In genomic region chr11:115775821-115776665, GRCm38 (mm10) we compare ENCODE assay signal across 8 mouse cellular contexts. TPM values are rescaled to one million over a fixed set of nuclear protein-coding genes. Genes with fewer than 3 reads are reported as not detected.
DNase-seq lines count a peak whose midpoint lies in the region; ATAC-seq lines count a peak whose summit lies in the region.

No protein-coding gene starts in this region.

- peak; percentile 32 to 67 for DNase-seq in lung, adult 18-20 months
- DNase-seq in lung, postnatal 25 days (ENCODE audit: low spot score) = no peak
- peak; percentile 83 for DNase-seq in adrenal gland, postnatal 10 days
- DNase-seq in gastrocnemius, adult 8-10 months (ENCODE audit: low spot score in 2 of 2) = peak; percentile 59 to 73
- no peak for DNase-seq in midbrain, embryonic 14.5 days
- DNase-seq in urinary bladder, postnatal 36 days (ENCODE audit: low spot score in 2 of 2) = no peak
- DNase-seq in right cerebral cortex, adult 18-20 months = no peak

- H3K9ac ChIP-seq in hindbrain, embryonic 16.5 days (ENCODE audit: low read depth, low read length) = peak overlapping the region; percentile 27
- H3K9ac ChIP-seq in midbrain, embryonic 14.5 days (replicated peaks; ENCODE audit: low read length) = 0 out of 2 replicates have a peak overlapping the region, but pooled peaks have one; percentile 23

- no peaks in the 10 kb centered on the region for H3K36me3 ChIP-seq in hindbrain, embryonic 16.5 days (ENCODE audit: control insufficient read depth, insufficient read depth, low read length)
- 0 out of 2 replicates have a peak, but pooled peaks cover 5% of the 10 kb centered on the region for H3K36me3 ChIP-seq in midbrain, embryonic 14.5 days (ENCODE audit: control insufficient read depth, insufficient read depth, low read length)

- ATAC-seq in hindbrain, embryonic 16.5 days = no peak
- ATAC-seq in midbrain, embryonic 14.5 days (ENCODE audit: low FRiP score, low TSS enrichment) = no peak

- H3K9me3 ChIP-seq in hindbrain, embryonic 16.5 days (ENCODE audit: control insufficient read depth, low read length) = no peaks in the 10 kb centered on the region
- no peaks in the 10 kb centered on the region for H3K9me3 ChIP-seq in midbrain, embryonic 14.5 days (ENCODE audit: control insufficient read depth, low read length)

- WGBS in hindbrain, embryonic 16.5 days = 38% methylated on average over 18 of the region's 18 CpGs
- 35% methylated on average over 18 of the region's 18 CpGs for WGBS in midbrain, embryonic 14.5 days

- peak overlapping the region; percentile 12; the same call in 1 of the 2 replicates for H3K4me2 ChIP-seq in hindbrain, embryonic 16.5 days (ENCODE audit: low read length)
- H3K4me2 ChIP-seq in midbrain, embryonic 14.5 days (ENCODE audit: low read length) = no peak overlapping the region

- H3K27ac ChIP-seq in hindbrain, embryonic 16.5 days (ENCODE audit: low read depth, low read length) = peak overlapping the region; percentile 44
- H3K27ac ChIP-seq in midbrain, embryonic 14.5 days (replicated peaks; ENCODE audit: low read depth, low read length) = no peak overlapping the region

- H3K4me1 ChIP-seq in hindbrain, embryonic 16.5 days (ENCODE audit: control insufficient read depth, insufficient read depth, low read depth, low read length) = peaks cover 38% of the 10 kb centered on the region
- peaks cover 38% of the 10 kb centered on the region for H3K4me1 ChIP-seq in midbrain, embryonic 14.5 days (ENCODE audit: control insufficient read depth, insufficient read depth, low read length)

- peak overlapping the region; percentile 4; the same call in 1 of the 2 replicates for H3K4me3 ChIP-seq in hindbrain, embryonic 16.5 days (ENCODE audit: low read length)
- no peak overlapping the region for H3K4me3 ChIP-seq in midbrain, embryonic 14.5 days (replicated peaks; ENCODE audit: low read depth, low read length)

- H3K27me3 ChIP-seq in hindbrain, embryonic 16.5 days (replicated peaks; ENCODE audit: control insufficient read depth, insufficient read depth, low read length) = no peaks in the 10 kb centered on the region
- no peaks in the 10 kb centered on the region for H3K27me3 ChIP-seq in midbrain, embryonic 14.5 days (ENCODE audit: control insufficient read depth, insufficient read depth, low read length)

RNA-seq across cellular contexts. Expression of gene Tmem94, which starts 10.8 kb away (rescaled TPM):
- 10 to 100 TPM; 62.0 to 79.6 TPM for total RNA-seq in adrenal gland, postnatal 10 days (2021)
- 100 to 1,000 TPM in 3 of 4 experiments, 10 to 100 TPM in 1; 90.5 to 118 (median 104) TPM for total RNA-seq in gastrocnemius, adult 8-10 months (2022)
- polyA plus RNA-seq in hindbrain, embryonic 16.5 days (2015; fragmentation: Nextera tagmentation; extraction: Ambion mirVana) = 22.0 and 29.0 TPM in 2 replicates
- 15.2 and 20.9 TPM in 2 replicates for polyA plus RNA-seq in midbrain, embryonic 14.5 days (2014; fragmentation: Nextera tagmentation; extraction: Ambion mirVana)

RNA-seq across cellular contexts. Expression of gene Caskin2, which starts 37.4 kb away (rescaled TPM):
- 10 to 100 TPM; 43.3 to 47.0 TPM for total RNA-seq in adrenal gland, postnatal 10 days (2021)
- 10 to 100 TPM; 11.6 to 14.6 (median 12.3) TPM for total RNA-seq in gastrocnemius, adult 8-10 months (2022)
- 9.0 and 12.6 TPM in 2 replicates for polyA plus RNA-seq in hindbrain, embryonic 16.5 days (2015; fragmentation: Nextera tagmentation; extraction: Ambion mirVana)
- polyA plus RNA-seq in midbrain, embryonic 14.5 days (2014; fragmentation: Nextera tagmentation; extraction: Ambion mirVana) = 8.4 and 9.8 TPM in 2 replicates

RNA-seq across cellular contexts. Expression of gene Tsen54, which starts 38.5 kb away (rescaled TPM):
- total RNA-seq in adrenal gland, postnatal 10 days (2021) = 10 to 100 TPM; 13.8 to 19.4 TPM
- total RNA-seq in gastrocnemius, adult 8-10 months (2022) = 1 to 10 TPM; 4.8 to 7.2 (median 5.7) TPM
- 18.7 and 23.3 TPM in 2 replicates for polyA plus RNA-seq in hindbrain, embryonic 16.5 days (2015; fragmentation: Nextera tagmentation; extraction: Ambion mirVana)
- polyA plus RNA-seq in midbrain, embryonic 14.5 days (2014; fragmentation: Nextera tagmentation; extraction: Ambion mirVana) = 17.2 and 20.5 TPM in 2 replicates

RNA-seq across cellular contexts. Expression of gene Llgl2, which starts 47.8 kb away (rescaled TPM):
- total RNA-seq in adrenal gland, postnatal 10 days (2021) = 10 to 100 TPM; 12.7 to 14.0 TPM
- 10 to 100 TPM in 2 of 4 experiments, 1 to 10 TPM in 2; 6.6 to 20.8 (median 9.5) TPM for total RNA-seq in gastrocnemius, adult 8-10 months (2022)
- polyA plus RNA-seq in hindbrain, embryonic 16.5 days (2015; fragmentation: Nextera tagmentation; extraction: Ambion mirVana) = 1.3 and 2.1 TPM in 2 replicates
- 0.55 and 0.63 TPM in 2 replicates for polyA plus RNA-seq in midbrain, embryonic 14.5 days (2014; fragmentation: Nextera tagmentation; extraction: Ambion mirVana)

Comparison
In these comparisons a context has a peak if more than half of its experiments do, and no peak if none do; other contexts are left out.
1. DNase-seq: peak in lung, adult 18-20 months (2 of 2), adrenal gland, postnatal 10 days (single experiment) and gastrocnemius, adult 8-10 months (2 of 2); none in lung, postnatal 25 days (single experiment), midbrain, embryonic 14.5 days (single experiment), urinary bladder, postnatal 36 days (0 of 2) and right cerebral cortex, adult 18-20 months (single experiment).